In the genomic region with DNA sequence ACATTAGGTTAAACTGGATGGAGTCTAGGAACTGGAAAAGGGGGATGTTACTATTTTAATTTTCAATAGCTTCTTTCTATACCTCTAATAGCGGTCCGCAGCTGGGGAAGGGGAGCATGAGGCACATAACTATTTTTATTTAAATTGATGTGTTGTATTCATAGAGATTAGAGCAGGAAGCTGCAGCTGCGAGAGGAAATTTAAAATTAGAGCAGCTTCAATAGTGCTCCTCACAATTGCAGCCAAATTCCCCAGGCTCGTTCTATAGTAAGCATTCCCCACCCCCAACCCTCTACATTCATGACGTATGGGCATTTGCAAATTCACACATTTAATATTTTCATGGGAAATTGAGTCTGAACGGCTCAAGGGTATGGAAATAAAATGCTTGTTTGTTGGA, we compare ENCODE assay signal across 22 mouse cellular contexts.
DNase-seq lines count a peak whose midpoint lies in the region; ATAC-seq and TF ChIP-seq lines count a peak whose summit lies in the region.
"Had no signal": no experiment of that assay in that cellular context is flagged by ENCODE, and none has a peak within 500 bp of the region (broad histone marks: within the 10 kb centered on the region; RNA-seq: fewer than 3 reads in every experiment).

No protein-coding gene starts in this region.

- no peak overlapping the region for H3K4me2 ChIP-seq in stomach, embryonic 15.5 days
- no peak overlapping the region for H3K4me2 ChIP-seq in stomach, postnatal 0 days (replicated peaks; ENCODE audit: low read depth)
- H3K4me2 ChIP-seq: heart, embryonic 15.5 days; limb, embryonic 15.5 days; liver, embryonic 15.5 days; midbrain, embryonic 15.5 days; neural tube, embryonic 15.5 days had no signal

- H3K9me3 ChIP-seq in stomach, embryonic 15.5 days, result no peaks in the 10 kb centered on the region
- no peaks in the 10 kb centered on the region for H3K9me3 ChIP-seq in stomach, postnatal 0 days (ENCODE audit: control insufficient read depth, low read length)
- H3K9me3 ChIP-seq: heart, embryonic 15.5 days; limb, embryonic 15.5 days; liver, embryonic 15.5 days; midbrain, embryonic 15.5 days; neural tube, embryonic 15.5 days had no signal

- ATAC-seq in frontal cortex, adult (ENCODE audit: low TSS enrichment), result peak; percentile 51
- 0 out of 2 replicates have a peak, but pooled peaks have one; percentile 22 for ATAC-seq in stomach, embryonic 15.5 days (ENCODE audit: insufficient read depth, low FRiP score, low read depth)
- ATAC-seq in stomach, postnatal 0 days (ENCODE audit: low FRiP score, low TSS enrichment), result no peak
- ATAC-seq: lung, postnatal 0 days; midbrain, embryonic 15.5 days had no signal

- no peaks in the 10 kb centered on the region for H3K36me3 ChIP-seq in stomach, embryonic 15.5 days
- H3K36me3 ChIP-seq in stomach, postnatal 0 days (ENCODE audit: control insufficient read depth, insufficient read depth, low read length), result no peaks in the 10 kb centered on the region
- H3K36me3 ChIP-seq: heart, embryonic 15.5 days; limb, embryonic 15.5 days; liver, embryonic 15.5 days; midbrain, embryonic 15.5 days; neural tube, embryonic 15.5 days had no signal

- H3K27ac ChIP-seq in stomach, embryonic 15.5 days, result no peak overlapping the region
- no peak overlapping the region for H3K27ac ChIP-seq in stomach, postnatal 0 days (replicated peaks)
- H3K27ac ChIP-seq: heart, adult 2 months; heart, embryonic 15.5 days; limb, embryonic 15.5 days; liver, embryonic 15.5 days; midbrain, embryonic 15.5 days; neural tube, embryonic 15.5 days had no signal

- no peak overlapping the region for H3K9ac ChIP-seq in stomach, embryonic 15.5 days
- H3K9ac ChIP-seq in stomach, postnatal 0 days (ENCODE audit: low read length), result no peak overlapping the region
- H3K9ac ChIP-seq: heart, embryonic 15.5 days; limb, embryonic 15.5 days; liver, embryonic 15.5 days; midbrain, embryonic 15.5 days; neural tube, embryonic 15.5 days had no signal

- no peak for TF ChIP-seq CTCF in stomach, postnatal 0 days (IDR thresholded peaks at IDR 0.05; ENCODE audit: low read depth)

- no peaks in the 10 kb centered on the region for H3K27me3 ChIP-seq in stomach, embryonic 15.5 days (replicated peaks)
- H3K27me3 ChIP-seq in stomach, postnatal 0 days (ENCODE audit: control insufficient read depth, insufficient read depth, low read length), result no peaks in the 10 kb centered on the region
- H3K27me3 ChIP-seq: heart, embryonic 15.5 days; limb, embryonic 15.5 days; liver, embryonic 15.5 days; midbrain, embryonic 15.5 days; neural tube, embryonic 15.5 days had no signal

- DNase-seq in frontal cortex, postnatal 25 days (ENCODE audit: low spot score in 2 of 2), result no peak
- peak; percentile 23 to 25 for DNase-seq in left cerebral cortex, postnatal 14 days (ENCODE audit: low spot score in 2 of 2)
- DNase-seq in left cerebral cortex, adult 18-20 months (ENCODE audit: low spot score in 2 of 2), result no peak
- no peak for DNase-seq in stomach, postnatal 0 days (ENCODE audit: low spot score)
- DNase-seq in urinary bladder, postnatal 25 days (ENCODE audit: low spot score), result no peak
- DNase-seq: adrenal gland, postnatal 25 days; B cell, adult 2 months; cerebellum, adult 8-10 months; gastrocnemius, postnatal 25 days; heart, adult 2 months; kidney, adult 2 months; kidney, postnatal 14 days; spleen, adult 18-20 months had no signal

- no peak overlapping the region for H3K4me3 ChIP-seq in stomach, embryonic 15.5 days (replicated peaks)
- no peak overlapping the region for H3K4me3 ChIP-seq in stomach, postnatal 0 days (ENCODE audit: low read depth, low read length)
- H3K4me3 ChIP-seq: erythroblast, embryonic 14.5 days; heart, adult 2 months; heart, embryonic 15.5 days; limb, embryonic 15.5 days; liver, embryonic 15.5 days; midbrain, embryonic 15.5 days; neural tube, embryonic 15.5 days had no signal

- TF ChIP-seq EP300 in stomach, postnatal 0 days (optimal IDR thresholded peaks at IDR 0.05), result no peak

- intact Hi-C loops in left cerebral cortex, postnatal 14 days (cut with DNase I), result no loop called here

- no peaks in the 10 kb centered on the region for H3K4me1 ChIP-seq in stomach, embryonic 15.5 days
- H3K4me1 ChIP-seq in stomach, postnatal 0 days (replicated peaks; ENCODE audit: control insufficient read depth, insufficient read depth), result no peaks in the 10 kb centered on the region
- H3K4me1 ChIP-seq: heart, embryonic 15.5 days; limb, embryonic 15.5 days; liver, embryonic 15.5 days; midbrain, embryonic 15.5 days; neural tube, embryonic 15.5 days had no signal

- 61% methylated on average over 6 of the region's 6 CpGs for WGBS in stomach, embryonic 15.5 days
- 52% methylated on average over 6 of the region's 6 CpGs for WGBS in stomach, postnatal 0 days

Comparison
In these comparisons a context has a peak if more than half of its experiments do, and no peak if none do; other contexts are left out.
1. DNase-seq: peak in left cerebral cortex, postnatal 14 days (2 of 2); none in frontal cortex, postnatal 25 days (0 of 2), left cerebral cortex, adult 18-20 months (0 of 2), stomach, postnatal 0 days (single experiment) and urinary bladder, postnatal 25 days (single experiment).